Mouse (Mus musculus) limb, embryonic 13.5 days (tissue): ENCODE results near the gene Stoml3. TPM values are rescaled to one million over a fixed set of nuclear protein-coding genes. Genes with fewer than 3 reads are reported as not detected.

ENCODE experiments used
- ATAC-seq: fragments of 200-750 bp; cut with Nextera tagmentation; 2 replicates; pipeline ENCODE4 v1.8.0; 2017; ENCODE audit warnings: low read depth, moderate number of reproducible peaks, moderate TSS enrichment; ENCODE audit not compliant: low FRiP score
- H3K27ac ChIP-seq: fragments of 300-500 bp; sonication (generic); 2 replicates; pipeline ENCODE4 v1.5.1; 2015; ENCODE audit warnings: inconsistent platforms, mild to moderate bottlenecking, moderate library complexity
- H3K27me3 ChIP-seq: fragments of 300-500 bp; sonication (generic); 2 replicates; pipeline ENCODE4 v1.6.1; 2015; ENCODE audit warnings: mild to moderate bottlenecking, inconsistent platforms
- H3K36me3 ChIP-seq: fragments of 300-500 bp; sonication (generic); 2 replicates; pipeline ENCODE4 v1.6.1; 2015; ENCODE audit warnings: inconsistent platforms, mild to moderate bottlenecking, moderate library complexity
- H3K4me1 ChIP-seq: fragments of 300-500 bp; sonication (generic); 2 replicates; pipeline ENCODE4 v1.6.1; 2015; ENCODE audit warnings: inconsistent platforms
- H3K4me2 ChIP-seq: fragments of 300-500 bp; sonication (generic); replicated peaks from 2 replicates; pipeline ENCODE4 v1.6.1; 2015; ENCODE audit warnings: inconsistent platforms, mild to moderate bottlenecking, moderate library complexity
- H3K4me3 ChIP-seq: fragments of 300-500 bp; sonication (generic); 2 replicates; pipeline ENCODE4 v1.5.1; 2015; ENCODE audit warnings: moderate library complexity, mild to moderate bottlenecking, inconsistent platforms
- H3K9ac ChIP-seq: fragments of 300-500 bp; sonication (generic); 2 replicates; pipeline ENCODE4 v1.6.1; 2015; ENCODE audit warnings: mild to moderate bottlenecking, inconsistent platforms
- H3K9me3 ChIP-seq: fragments of 300-500 bp; sonication (generic); 2 replicates; pipeline ENCODE4 v1.6.1; 2016; ENCODE audit warnings: inconsistent platforms
- WGBS: fragments of 180-500 bp; shearing (Covaris S2); methylation state at CpG from one replicate; pipeline ENCODE4 v1.1.7; 2015; 5-methylcytosine and 5-hydroxymethylcytosine counted together
- polyA plus RNA-seq: library from polyadenylated mRNA; unstranded; fragments of >200 nt; fragmentation: Nextera tagmentation; extraction: Ambion mirVana; gene quantifications from 2 replicates; pipeline ENCODE4 v1.2.1, GENCODE M21; 2015

Gene Stoml3
- polyA plus RNA-seq, 1 experiment from 2014 or later: 0.15 TPM

DNA sequence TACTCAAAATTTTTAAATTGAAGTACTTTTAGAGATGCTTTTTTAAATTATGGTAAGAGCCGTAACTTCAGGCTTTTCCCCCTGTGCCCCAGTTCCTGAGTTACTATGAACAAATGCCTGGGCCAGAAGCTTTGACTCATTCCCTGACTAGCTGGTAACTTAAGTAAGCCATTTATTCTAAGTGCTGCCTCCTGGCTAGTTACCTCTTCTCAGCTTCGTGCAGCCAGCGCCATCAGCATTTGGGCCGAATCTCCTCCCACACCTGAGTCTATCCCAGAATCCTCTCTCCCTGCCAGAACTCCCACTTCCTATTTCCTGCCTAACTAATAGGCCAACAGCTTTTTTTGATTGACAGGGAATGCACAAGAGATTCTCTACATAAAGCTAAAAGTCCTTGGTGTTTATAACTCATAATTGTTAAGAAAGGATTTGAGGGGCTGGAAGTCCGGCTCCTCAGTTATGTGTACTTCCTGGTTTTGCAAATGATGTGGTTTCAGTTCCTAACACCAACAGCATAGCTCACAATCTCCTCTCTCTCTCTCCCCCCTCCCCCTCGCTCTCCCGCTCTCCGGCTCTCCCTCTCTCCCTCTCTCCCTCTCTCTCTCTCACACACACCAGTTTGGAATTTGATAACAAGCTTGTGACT, 4.9 kb upstream of the Stoml3 start:
- 84% methylated on average over 8 of the region's 8 CpGs for WGBS
- no peak for ATAC-seq

DNA sequence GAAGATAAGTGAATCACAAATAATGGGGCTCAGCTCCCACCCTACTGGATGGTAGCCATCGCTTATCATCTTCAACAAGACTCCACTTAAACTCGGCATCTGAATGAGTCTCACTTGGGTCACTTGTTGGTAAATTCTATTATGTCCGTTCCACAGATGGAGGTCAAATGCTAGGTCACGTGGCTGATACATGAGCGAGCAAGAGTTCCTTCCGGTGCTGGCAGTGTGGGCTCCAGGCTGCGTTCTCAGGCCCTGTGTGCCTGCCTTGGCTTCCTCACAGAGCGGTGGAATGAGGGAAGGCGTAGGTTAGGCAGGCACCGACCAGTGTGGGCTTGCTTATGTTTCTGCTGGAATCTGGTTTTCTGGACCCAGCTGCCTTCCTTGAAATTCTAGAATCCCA, 1.9 kb upstream of the Stoml3 start:
- ATAC-seq: no peak
- peaks cover 12% of the 10 kb centered on the region for H3K36me3 ChIP-seq
- no peak overlapping the region for H3K4me3 ChIP-seq
- no peak overlapping the region for H3K9ac ChIP-seq
- no peak overlapping the region for H3K27ac ChIP-seq
- 75% methylated on average over 10 of the region's 10 CpGs for WGBS
- H3K4me2 ChIP-seq: no peak overlapping the region
- H3K27me3 ChIP-seq: no peaks in the 10 kb centered on the region
- 0 out of 2 replicates have a peak, but pooled peaks cover 4% of the 10 kb centered on the region for H3K4me1 ChIP-seq
- no peaks in the 10 kb centered on the region for H3K9me3 ChIP-seq

More for the DNA sequence above, 4.9 kb upstream of the Stoml3 start:
- H3K27me3 ChIP-seq: no peaks in the 10 kb centered on the region
- H3K9me3 ChIP-seq: no peaks in the 10 kb centered on the region
- no peak overlapping the region for H3K4me2 ChIP-seq
- H3K27ac ChIP-seq: no peak overlapping the region
- H3K9ac ChIP-seq: no peak overlapping the region
- 0 out of 2 replicates have a peak, but pooled peaks cover 4% of the 10 kb centered on the region for H3K4me1 ChIP-seq
- H3K4me3 ChIP-seq: no peak overlapping the region
- peaks cover 38% of the 10 kb centered on the region for H3K36me3 ChIP-seq

DNA sequence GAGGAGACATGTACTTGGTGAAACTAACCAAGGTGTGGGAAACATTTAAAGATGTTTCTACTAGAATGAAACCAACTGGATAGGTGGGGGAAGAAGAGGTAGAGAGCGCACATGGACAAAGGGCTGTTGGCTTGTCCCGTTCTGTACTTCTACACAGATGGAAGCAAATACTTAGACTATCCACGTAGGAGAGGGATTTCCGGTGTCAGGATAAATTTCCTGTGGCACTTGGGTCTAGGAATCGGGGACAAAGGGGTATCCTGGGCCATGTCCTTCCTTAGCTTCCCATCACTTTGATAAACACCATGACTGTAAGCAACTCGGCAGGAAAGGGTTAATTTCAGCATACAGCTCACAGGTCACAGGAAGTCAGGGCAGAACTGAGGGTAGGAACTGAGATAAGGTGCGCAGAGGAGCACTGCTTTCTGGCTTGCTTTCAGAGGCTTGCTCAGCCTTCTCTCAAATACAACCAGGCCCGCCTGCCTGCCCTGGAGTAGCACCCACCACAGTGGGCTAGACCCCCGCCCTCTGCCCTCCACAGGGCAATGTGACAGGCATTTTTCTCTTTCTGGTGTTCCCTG, 1.4 kb upstream of the Stoml3 start:
- WGBS: 75% methylated on average over 9 of the region's 9 CpGs
- no peak for ATAC-seq
- Histone ChIP-seq H3K4me2 (no peak overlapping the region), H3K27ac (no peak overlapping the region), H3K27me3 (no peaks in the 10 kb centered on the region), H3K9me3 (no peaks in the 10 kb centered on the region), H3K4me1 (0 out of 2 replicates have a peak, but pooled peaks cover 4% of the 10 kb centered on the region), H3K36me3 (peaks cover 7% of the 10 kb centered on the region), H3K4me3 (no peak overlapping the region), H3K9ac (no peak overlapping the region)

DNA sequence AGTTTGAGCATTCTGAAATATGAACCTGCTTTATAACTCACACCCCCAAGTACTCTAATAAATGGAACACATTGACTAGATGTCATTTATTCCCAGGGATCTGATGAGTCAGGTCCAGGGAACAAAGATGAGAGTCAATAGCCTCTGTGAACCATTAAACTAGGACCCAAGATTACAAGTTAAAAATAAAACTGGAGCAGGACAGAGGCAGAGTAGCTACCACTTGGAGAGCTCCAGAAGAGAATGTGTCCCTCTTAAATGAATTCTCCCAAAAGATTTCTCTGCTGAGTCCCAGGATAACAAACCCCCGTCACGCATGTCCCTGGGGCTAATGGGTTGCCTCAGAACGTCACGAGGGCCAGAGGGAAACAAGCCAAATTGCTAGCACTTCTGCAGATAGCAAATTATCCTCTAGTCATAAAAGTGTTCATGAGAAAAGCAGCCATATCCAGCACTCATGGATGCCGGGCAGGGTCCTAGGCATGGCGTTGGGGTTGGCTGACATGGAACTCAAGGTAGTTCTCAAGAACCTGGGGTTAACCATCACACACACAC, 10.0 kb downstream of the Stoml3 start:
- no peak overlapping the region for H3K27ac ChIP-seq
- H3K9me3 ChIP-seq: no peaks in the 10 kb centered on the region
- no peaks in the 10 kb centered on the region for H3K4me1 ChIP-seq
- H3K4me3 ChIP-seq: no peak overlapping the region
- no peak for ATAC-seq
- H3K27me3 ChIP-seq: no peaks in the 10 kb centered on the region
- no peak overlapping the region for H3K9ac ChIP-seq
- H3K36me3 ChIP-seq: no peaks in the 10 kb centered on the region
- 70% methylated on average over 6 of the region's 6 CpGs for WGBS
- no peak overlapping the region for H3K4me2 ChIP-seq

DNA sequence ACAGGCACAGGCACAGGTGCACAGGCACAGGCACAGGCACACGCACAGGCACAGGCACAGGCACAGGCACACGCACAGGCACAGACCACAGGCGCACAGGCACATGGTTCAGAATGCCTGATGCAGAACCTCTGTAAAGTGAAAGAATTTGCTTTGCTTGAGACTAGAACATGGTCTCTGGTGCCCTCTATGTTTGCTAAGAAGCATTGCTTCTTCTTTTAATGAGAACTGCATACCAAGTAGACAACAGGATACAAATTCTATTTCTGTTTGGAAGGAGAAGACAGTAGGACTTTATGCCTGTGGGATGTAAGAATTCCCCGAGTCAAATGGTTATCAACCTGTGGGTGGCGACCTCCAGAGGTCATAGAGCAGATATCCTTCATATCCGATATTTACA, 14.0 kb downstream of the Stoml3 start:
- no peak for ATAC-seq
- no peaks in the 10 kb centered on the region for H3K36me3 ChIP-seq
- no peak overlapping the region for H3K4me2 ChIP-seq
- H3K9me3 ChIP-seq: no peaks in the 10 kb centered on the region
- 70% methylated on average over 6 of the region's 6 CpGs for whole genome bisulfite sequencing
- no peak overlapping the region for H3K9ac ChIP-seq
- H3K27ac ChIP-seq: no peak overlapping the region
- no peak overlapping the region for H3K4me3 ChIP-seq
- H3K4me1 ChIP-seq: no peaks in the 10 kb centered on the region
- H3K27me3 ChIP-seq: no peaks in the 10 kb centered on the region

DNA sequence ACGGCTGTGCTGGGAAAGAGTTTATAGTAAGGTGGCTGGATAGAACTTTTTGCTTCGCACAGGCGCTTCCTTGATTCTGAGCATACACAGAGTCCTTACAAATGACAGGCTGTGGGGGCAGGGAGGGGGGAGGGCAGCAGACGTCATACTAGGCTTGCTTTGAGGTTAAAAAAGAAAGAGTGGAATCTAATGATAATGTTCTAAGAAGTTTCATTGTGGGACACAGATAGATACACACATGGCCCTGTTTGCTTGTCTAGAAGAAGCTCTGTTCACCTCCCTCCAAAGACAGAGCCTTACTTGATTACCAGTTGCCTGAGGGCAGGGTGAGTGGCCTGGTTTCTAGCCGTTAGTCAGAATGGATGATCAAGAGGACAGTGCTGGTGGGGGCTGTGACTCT, 24.6 kb downstream of the Stoml3 start:
- H3K27ac ChIP-seq: no peak overlapping the region
- no peaks in the 10 kb centered on the region for H3K9me3 ChIP-seq
- no peaks in the 10 kb centered on the region for H3K36me3 ChIP-seq
- ATAC-seq: no peak
- H3K4me1 ChIP-seq: no peaks in the 10 kb centered on the region
- H3K4me3 ChIP-seq: no peak overlapping the region
- no peaks in the 10 kb centered on the region for H3K27me3 ChIP-seq
- 56% methylated on average over 5 of the region's 5 CpGs for WGBS
- no peak overlapping the region for H3K4me2 ChIP-seq
- H3K9ac ChIP-seq: no peak overlapping the region

DNA sequence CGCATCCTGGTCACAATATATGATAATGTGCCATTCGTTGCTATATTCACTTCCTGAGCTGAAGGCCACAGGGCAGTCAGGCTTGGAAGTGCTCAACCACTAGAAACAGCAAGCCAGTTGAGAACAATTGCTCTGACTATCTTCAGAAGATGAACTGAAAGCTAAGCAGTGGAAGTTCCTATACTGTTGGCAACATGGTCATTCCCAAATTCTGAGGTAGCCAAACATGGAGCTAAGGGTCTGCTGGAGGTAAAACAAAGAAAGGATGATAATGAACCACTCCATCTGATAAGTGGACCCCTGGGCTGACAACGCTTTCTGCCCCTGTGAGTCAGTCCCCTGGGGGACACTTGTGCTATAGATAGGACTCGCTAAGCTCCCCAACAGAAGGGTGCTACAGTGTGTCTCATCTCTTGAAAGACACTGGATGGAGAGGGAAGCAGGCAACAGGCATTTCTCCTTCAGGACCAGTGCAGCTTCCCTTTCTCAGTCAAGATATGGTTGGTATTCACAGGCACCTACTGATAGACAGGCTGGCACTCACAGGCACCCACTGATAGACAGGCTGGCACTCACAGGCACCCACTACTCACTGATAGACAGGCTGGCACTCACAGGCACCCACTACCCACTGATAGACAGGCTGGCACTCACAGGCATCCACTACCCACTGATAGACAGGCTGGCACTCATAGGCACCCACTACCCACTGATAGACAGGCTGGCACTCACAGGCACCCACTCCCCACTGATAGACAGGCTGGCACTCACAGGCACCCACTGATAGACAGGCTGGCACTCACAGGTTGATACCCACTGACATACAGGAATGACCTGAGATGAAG, 26.0 kb downstream of the Stoml3 start:
- Histone ChIP-seq H3K36me3 (no peaks in the 10 kb centered on the region), H3K27me3 (no peaks in the 10 kb centered on the region), H3K9ac (no peak overlapping the region), H3K27ac (no peak overlapping the region), H3K4me1 (no peaks in the 10 kb centered on the region), H3K4me3 (no peak overlapping the region), H3K9me3 (no peaks in the 10 kb centered on the region), H3K4me2 (no peak overlapping the region)
- 89% methylated on average over 4 of the region's 4 CpGs for WGBS
- ATAC-seq: no peak

DNA sequence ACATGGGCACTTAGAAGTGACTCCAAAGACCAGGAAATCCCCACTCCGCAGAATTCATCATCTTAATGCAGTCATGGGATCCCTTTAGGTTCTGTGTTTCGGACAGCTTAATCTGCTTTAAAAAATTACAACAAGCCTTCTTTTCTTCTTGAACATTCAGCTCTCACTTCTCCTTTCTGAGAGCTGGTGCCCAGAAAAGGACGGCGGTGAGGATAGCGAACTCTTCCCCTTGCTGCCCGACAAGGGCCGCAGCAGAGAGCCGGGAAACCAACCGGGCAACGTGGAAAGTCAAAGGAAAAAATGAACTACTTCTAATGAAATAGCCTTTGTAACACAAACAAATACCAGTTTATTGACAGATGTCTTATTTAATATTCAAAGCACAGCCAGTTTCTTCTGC, 34.3 kb downstream of the Stoml3 start:
- no peak for ATAC-seq
- Histone ChIP-seq H3K4me1 (no peaks in the 10 kb centered on the region), H3K9me3 (no peaks in the 10 kb centered on the region), H3K36me3 (no peaks in the 10 kb centered on the region), H3K4me2 (no peak overlapping the region), H3K27me3 (no peaks in the 10 kb centered on the region; the same call in 1 of the 2 replicates), H3K4me3 (no peak overlapping the region), H3K27ac (no peak overlapping the region), H3K9ac (no peak overlapping the region)
- WGBS: 87% methylated on average over 10 of the region's 10 CpGs

DNA sequence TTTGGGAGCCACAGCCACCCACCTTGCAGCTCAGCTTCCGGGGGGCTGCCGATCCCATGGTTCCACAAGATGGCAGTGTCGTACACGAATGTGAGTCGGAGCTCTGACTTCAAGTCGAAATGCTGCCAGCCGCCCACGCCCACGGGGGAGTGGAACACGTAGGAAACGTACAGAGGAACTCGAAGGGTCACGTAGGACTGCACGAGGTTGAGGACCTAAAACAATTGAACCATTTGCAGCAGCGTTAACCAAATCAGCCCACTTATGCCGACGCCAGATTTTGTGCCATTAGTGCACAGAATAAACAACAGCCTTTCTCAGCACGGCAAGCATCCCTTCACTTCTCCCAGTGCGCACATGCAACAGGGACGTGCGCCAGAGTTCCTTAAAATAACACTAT, 37.3 kb downstream of the Stoml3 start:
- ATAC-seq: no peak
- H3K9me3 ChIP-seq: no peaks in the 10 kb centered on the region
- 19% methylated on average over 21 of the region's 21 CpGs for WGBS
- H3K27me3 ChIP-seq: no peaks in the 10 kb centered on the region; the same call in 1 of the 2 replicates
- peak overlapping the region; percentile 63 for H3K4me2 ChIP-seq
- no peaks in the 10 kb centered on the region for H3K4me1 ChIP-seq
- H3K36me3 ChIP-seq: no peaks in the 10 kb centered on the region
- peak overlapping the region; percentile 41 for H3K4me3 ChIP-seq
- no peak overlapping the region for H3K27ac ChIP-seq
- peak overlapping the region; percentile 35; the same call in 1 of the 2 replicates for H3K9ac ChIP-seq

DNA sequence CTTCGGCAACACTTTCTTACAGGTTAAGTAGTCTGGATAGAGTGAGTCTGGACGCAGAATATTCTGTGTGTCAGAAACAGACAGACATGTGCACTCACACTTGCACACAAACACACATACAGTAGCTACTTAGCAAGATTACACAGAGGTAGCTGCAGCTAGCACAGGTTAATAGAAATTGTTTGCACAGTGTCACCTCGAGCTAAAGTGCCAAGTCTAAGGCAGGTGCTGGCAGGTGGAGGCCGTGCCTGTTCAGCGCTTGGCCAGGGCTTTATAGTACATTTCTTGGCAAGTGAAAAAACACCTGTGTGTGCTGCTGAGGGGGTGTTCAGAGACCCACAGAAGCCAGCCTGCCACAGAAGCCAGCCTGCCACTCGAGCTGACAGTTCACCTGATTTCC, 41.9 kb downstream of the Stoml3 start:
- Histone ChIP-seq H3K4me1 (no peaks in the 10 kb centered on the region), H3K9me3 (no peaks in the 10 kb centered on the region), H3K4me3 (no peak overlapping the region), H3K36me3 (no peaks in the 10 kb centered on the region), H3K4me2 (no peak overlapping the region), H3K27me3 (no peaks in the 10 kb centered on the region; the same call in 1 of the 2 replicates), H3K27ac (no peak overlapping the region), H3K9ac (no peak overlapping the region)
- ATAC-seq: no peak
- WGBS: 73% methylated on average over 6 of the region's 6 CpGs

DNA sequence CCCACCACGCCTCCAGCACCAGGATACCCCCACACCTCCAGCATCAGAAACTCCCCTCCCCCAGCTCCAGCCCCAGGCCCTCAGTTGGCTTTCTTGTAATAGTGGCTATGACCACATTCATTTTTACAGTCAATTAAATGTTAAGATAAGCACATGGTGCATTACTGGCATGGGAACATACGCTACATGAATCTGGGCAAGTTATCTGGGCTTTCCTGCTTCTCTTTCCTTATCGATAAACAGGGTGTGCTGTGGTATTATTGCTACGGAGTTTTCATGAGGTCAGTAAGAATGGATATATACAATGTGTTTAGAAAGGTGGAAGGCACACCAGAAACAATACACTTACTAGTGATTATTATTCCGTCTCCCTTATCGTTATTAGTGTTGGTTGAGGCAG, 43.6 kb downstream of the Stoml3 start:
- no peak overlapping the region for H3K9ac ChIP-seq
- no peak overlapping the region for H3K4me2 ChIP-seq
- no peaks in the 10 kb centered on the region for H3K9me3 ChIP-seq
- H3K4me3 ChIP-seq: no peak overlapping the region
- 85% methylated on average over 6 of the region's 6 CpGs for WGBS
- peaks cover 6% of the 10 kb centered on the region for H3K36me3 ChIP-seq
- no peak for ATAC-seq
- H3K4me1 ChIP-seq: no peaks in the 10 kb centered on the region
- H3K27me3 ChIP-seq: no peaks in the 10 kb centered on the region; the same call in 1 of the 2 replicates
- H3K27ac ChIP-seq: no peak overlapping the region

DNA sequence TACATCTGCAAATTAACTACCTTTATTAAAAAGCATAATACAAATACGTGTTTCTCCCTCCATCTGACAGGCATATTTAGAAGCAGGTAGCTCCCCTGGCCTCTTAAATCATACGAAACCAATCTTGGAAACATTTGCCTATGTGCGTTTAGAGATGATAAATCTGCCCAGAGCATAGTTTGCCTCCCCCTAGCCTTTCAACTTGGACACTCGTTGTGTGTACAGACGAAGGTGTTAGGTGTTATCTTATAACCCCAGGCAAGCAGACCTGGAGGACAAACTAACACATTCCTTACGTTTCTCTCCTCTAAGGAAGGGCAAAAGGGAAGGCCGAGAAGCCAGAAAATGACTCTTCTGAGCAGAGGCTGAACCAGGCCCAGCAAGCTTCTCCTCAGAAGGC, 64.2 kb downstream of the Stoml3 start:
- no peak overlapping the region for H3K27ac ChIP-seq
- H3K4me1 ChIP-seq: peaks cover 12% of the 10 kb centered on the region; the same call in 1 of the 2 replicates
- H3K27me3 ChIP-seq: no peaks in the 10 kb centered on the region
- 36% methylated on average over 7 of the region's 7 CpGs for WGBS
- H3K4me3 ChIP-seq: no peak overlapping the region
- no peaks in the 10 kb centered on the region for H3K36me3 ChIP-seq
- no peak overlapping the region for H3K4me2 ChIP-seq
- ATAC-seq: no peak
- H3K9ac ChIP-seq: no peak overlapping the region
- H3K9me3 ChIP-seq: no peaks in the 10 kb centered on the region
